35 mouse cellular contexts compared by ENCODE assay signal in genomic region chr14:69547310-69547709, GRCm38 (mm10). TPM values are rescaled to one million over a fixed set of nuclear protein-coding genes. Genes with fewer than 3 reads are reported as not detected.
"Had no signal": no experiment of that assay in that cellular context is flagged by ENCODE, and none has a peak within 500 bp of the region (broad histone marks: within the 10 kb centered on the region; RNA-seq: fewer than 3 reads in every experiment).

No protein-coding gene starts in this region.

RNA-seq across cellular contexts. Expression of gene Gm27179, which starts 35.0 kb away (rescaled TPM):
- total RNA-seq: heart, adult 8-10 months; heart, postnatal 25 days; heart, postnatal 36 days; heart, postnatal 4 days; hematopoietic stem cell, adult 5-6 weeks; hindbrain, postnatal 0 days; layer of hippocampus, adult 18-20 months; layer of hippocampus, adult 2 months; layer of hippocampus, adult 8-10 months; layer of hippocampus, postnatal 10 days; layer of hippocampus, postnatal 14 days; layer of hippocampus, postnatal 36 days; left cerebral cortex, adult 18-20 months; left cerebral cortex, adult 2 months had no signal
- polyA plus RNA-seq: heart, embryonic 10.5 days; heart, embryonic 11.5 days; heart, embryonic 13.5 days; heart, embryonic 14.5 days; heart, embryonic 15.5 days; heart, embryonic 16.5 days; hindbrain, embryonic 11.5 days; hindbrain, embryonic 12.5 days; hindbrain, embryonic 13.5 days; hindbrain, embryonic 14.5 days; hindbrain, embryonic 15.5 days; hindbrain, embryonic 16.5 days; hindbrain, postnatal 0 days; inflammation-experienced regulatory T-cells, adult 6 months; intestine, embryonic 14.5 days; intestine, embryonic 15.5 days; intestine, embryonic 16.5 days; intestine, postnatal 0 days; kidney, embryonic 14.5 days; kidney, embryonic 16.5 days; kidney, postnatal 0 days had no signal

RNA-seq across cellular contexts. Expression of gene Gm16867, which starts 44.1 kb away (rescaled TPM):
- total RNA-seq: hindbrain, postnatal 0 days had no signal
- polyA plus RNA-seq: heart, embryonic 11.5 days; heart, embryonic 13.5 days; heart, embryonic 14.5 days; heart, embryonic 15.5 days; heart, embryonic 16.5 days; hindbrain, embryonic 10.5 days; hindbrain, embryonic 11.5 days; hindbrain, embryonic 12.5 days; hindbrain, embryonic 13.5 days; hindbrain, embryonic 14.5 days; hindbrain, embryonic 15.5 days; hindbrain, embryonic 16.5 days; hindbrain, postnatal 0 days; intestine, embryonic 14.5 days; intestine, embryonic 15.5 days; intestine, embryonic 16.5 days; intestine, postnatal 0 days; kidney, embryonic 14.5 days; kidney, embryonic 16.5 days had no signal
